Mouse (Mus musculus): Measurements from ENCODE around the gene Tas2r118. TPM values are rescaled to one million over a fixed set of nuclear protein-coding genes. Genes with fewer than 3 reads are reported as not detected.

Tas2r118 gene
- polyA plus RNA-seq (2012; ENCODE audit: insufficient read depth, insufficient read length, missing spikeins), result not detected in 2 replicates

DNA sequence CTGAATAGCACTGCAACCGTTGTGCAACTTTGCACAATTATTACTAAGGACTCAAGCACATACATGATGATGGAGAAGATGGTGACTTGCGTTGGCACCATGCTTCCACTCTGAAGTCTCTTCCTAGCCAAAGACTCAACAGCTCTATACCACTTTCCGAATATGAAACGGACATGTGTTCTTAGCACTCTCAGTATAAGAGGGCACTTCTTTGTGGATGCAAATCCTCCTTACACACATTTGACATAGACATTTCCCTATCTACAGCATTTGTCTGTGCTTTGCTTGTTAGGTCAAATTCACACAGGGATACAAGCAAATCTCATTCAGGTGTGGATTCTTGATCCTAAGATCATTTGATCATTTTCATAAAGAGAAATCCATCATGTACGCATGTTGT is at the start of gene Tas2r118:
Tas2r118 (minus strand) TSS at position 101 of the 400 bp plus-strand sequence.
- Histone ChIP-seq H3K4me1 (ENCODE audit: control insufficient read depth, insufficient read depth, insufficient read length, low read length) (no peaks in the 10 kb centered on the region), H3K4me3 (ENCODE audit: insufficient read depth, low read depth, low read length) (no peak within 1 kb of the TSS), H3K27ac (replicated peaks; ENCODE audit: low read depth, low read length) (no peak within 1 kb of the TSS)

DNA sequence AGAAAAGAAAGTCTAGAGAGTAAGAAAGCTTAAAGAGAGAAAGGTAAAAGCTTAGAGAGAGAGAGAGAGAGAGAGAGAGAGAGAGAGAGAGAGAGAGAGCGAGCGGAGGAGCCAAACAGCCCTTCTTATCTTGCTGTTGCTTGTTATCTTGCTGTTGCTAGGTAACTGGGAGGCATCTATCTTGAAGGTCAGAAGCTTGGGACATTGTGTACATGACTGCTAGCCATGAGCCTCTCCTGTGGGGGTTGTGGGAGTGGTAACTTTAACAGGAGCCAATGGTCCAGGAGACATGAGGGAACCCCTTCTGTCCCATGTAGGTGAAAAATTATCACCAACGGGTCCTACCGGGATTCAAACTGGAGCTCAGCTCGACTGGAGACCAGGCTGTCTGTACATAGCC is 48.5 kb upstream of the Tas2r118 start:
- no peak overlapping the region for H3K27ac ChIP-seq (replicated peaks; ENCODE audit: low read depth, low read length)
- H3K4me1 ChIP-seq (ENCODE audit: control insufficient read depth, insufficient read depth, insufficient read length, low read length), result no peaks in the 10 kb centered on the region
- no peak overlapping the region for H3K4me3 ChIP-seq (ENCODE audit: insufficient read depth, low read depth, low read length)

GRCm38 (mm10) chr6:23993276-23993675 is 23.4 kb upstream of the Tas2r118 start:
- H3K4me3 ChIP-seq (ENCODE audit: insufficient read depth, low read depth, low read length), result no peak overlapping the region
- no peaks in the 10 kb centered on the region for H3K4me1 ChIP-seq (ENCODE audit: control insufficient read depth, insufficient read depth, insufficient read length, low read length)
- no peak overlapping the region for H3K27ac ChIP-seq (replicated peaks; ENCODE audit: low read depth, low read length)

DNA sequence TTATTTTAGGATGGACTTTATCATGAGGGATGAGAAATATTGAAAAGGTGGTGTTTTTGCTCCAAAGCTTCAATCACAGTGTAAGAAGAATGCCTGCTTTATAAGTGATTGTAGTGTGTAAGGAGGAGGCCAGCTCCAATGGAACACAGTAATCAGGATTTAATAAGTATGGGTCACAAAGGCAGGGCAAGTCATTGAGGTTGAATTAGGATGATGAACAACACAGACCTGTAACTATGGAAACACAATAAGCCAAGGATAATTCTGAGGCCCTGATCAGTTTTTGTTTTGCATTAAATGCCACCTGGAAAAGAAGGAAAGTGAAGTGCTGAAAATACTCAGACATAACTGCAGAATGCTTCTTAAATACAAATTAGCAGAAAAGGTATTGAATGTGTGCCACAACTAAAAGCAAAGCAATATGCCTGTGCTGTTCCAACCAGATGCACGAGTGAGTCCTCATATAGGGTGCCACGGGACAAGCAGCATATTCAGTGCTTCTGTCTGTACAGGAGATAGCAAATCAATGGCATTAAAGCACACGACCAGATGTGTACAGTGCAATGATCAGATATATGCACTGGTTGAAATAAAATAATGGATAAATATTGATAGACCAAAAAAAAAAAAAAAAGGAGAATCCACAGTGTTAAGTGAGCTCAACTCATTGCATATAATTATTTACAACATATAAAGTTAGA is 21.0 kb upstream of the Tas2r118 start:
- Histone ChIP-seq H3K4me3 (ENCODE audit: insufficient read depth, low read depth, low read length) (no peak overlapping the region), H3K27ac (replicated peaks; ENCODE audit: low read depth, low read length) (no peak overlapping the region)

DNA sequence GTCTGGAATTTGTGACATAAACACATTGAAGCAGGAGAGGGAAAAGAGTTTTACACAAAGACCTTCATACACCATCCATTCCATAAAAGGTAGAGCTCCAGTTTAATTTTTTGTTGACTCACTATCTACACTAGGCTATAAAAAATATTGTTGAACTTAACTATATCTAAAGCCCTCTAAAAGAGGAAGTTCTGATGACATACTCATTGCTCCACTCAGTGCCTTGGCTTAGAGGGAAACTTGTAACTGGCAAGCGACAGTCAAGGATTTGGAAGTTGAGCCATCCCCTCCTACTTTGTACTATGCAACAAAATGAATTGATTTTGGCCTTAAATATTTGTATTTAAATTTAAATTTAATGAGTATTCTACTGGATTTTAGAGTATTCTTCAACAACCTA is 16.4 kb upstream of the Tas2r118 start:
- Histone ChIP-seq H3K4me3 (ENCODE audit: insufficient read depth, low read depth, low read length) (no peak overlapping the region), H3K27ac (replicated peaks; ENCODE audit: low read depth, low read length) (no peak overlapping the region), H3K4me1 (ENCODE audit: control insufficient read depth, insufficient read depth, insufficient read length, low read length) (no peaks in the 10 kb centered on the region)

More for the DNA sequence above, 21.0 kb upstream of the Tas2r118 start:
- H3K4me1 ChIP-seq (ENCODE audit: control insufficient read depth, insufficient read depth, insufficient read length, low read length), result no peaks in the 10 kb centered on the region

DNA sequence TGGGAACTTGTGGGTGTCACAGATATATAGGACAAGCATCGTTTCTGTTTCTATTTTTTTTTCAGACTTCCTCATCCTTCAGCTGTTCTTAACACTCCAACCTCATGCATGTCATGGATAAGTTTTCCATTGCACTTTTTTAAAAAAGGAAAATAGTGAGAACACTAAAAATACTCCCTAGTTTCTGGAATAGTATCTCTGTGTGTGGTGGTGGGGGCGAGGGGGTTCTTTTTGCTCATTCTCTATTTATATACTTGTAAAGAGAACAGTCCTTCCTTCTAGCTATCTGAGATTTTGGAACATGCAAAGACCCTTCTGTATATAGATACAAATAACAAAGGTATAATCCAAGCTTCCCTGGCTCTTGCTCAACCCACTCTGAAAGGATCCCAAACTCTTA is 2.9 kb downstream of the Tas2r118 start:
- no peak overlapping the region for H3K4me3 ChIP-seq (ENCODE audit: insufficient read depth, low read depth, low read length)
- H3K27ac ChIP-seq (replicated peaks; ENCODE audit: low read depth, low read length), result no peak overlapping the region
- no peaks in the 10 kb centered on the region for H3K4me1 ChIP-seq (ENCODE audit: control insufficient read depth, insufficient read depth, insufficient read length, low read length)

DNA sequence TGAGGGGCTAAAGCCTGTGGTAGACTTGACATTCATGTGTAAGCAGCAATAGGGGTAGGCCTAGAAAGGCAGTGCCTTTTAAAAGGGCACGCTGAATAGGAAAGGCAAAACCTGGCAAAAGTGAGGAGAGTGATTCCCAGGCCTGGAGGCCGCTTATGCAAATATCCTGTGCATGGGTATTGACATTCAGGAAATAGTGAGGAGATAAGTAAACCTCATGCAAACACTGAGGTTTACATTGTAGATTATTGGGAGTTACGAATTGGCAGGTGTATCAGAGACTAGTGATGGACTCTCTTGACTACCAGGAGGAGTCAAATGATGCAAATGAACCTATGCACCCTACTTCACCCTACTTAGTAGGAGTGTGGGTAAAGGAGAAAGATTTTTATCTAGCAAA is 3.9 kb downstream of the Tas2r118 start:
- H3K27ac ChIP-seq (replicated peaks; ENCODE audit: low read depth, low read length), result no peak overlapping the region
- H3K4me3 ChIP-seq (ENCODE audit: insufficient read depth, low read depth, low read length), result no peak overlapping the region
- no peaks in the 10 kb centered on the region for H3K4me1 ChIP-seq (ENCODE audit: control insufficient read depth, insufficient read depth, insufficient read length, low read length)

GRCm38 (mm10) chr6:23963741-23964140 is 6.1 kb downstream of the Tas2r118 start:
- no peak overlapping the region for H3K4me3 ChIP-seq (ENCODE audit: insufficient read depth, low read depth, low read length)
- no peak overlapping the region for H3K27ac ChIP-seq (replicated peaks; ENCODE audit: low read depth, low read length)
- no peaks in the 10 kb centered on the region for H3K4me1 ChIP-seq (ENCODE audit: control insufficient read depth, insufficient read depth, insufficient read length, low read length)

DNA sequence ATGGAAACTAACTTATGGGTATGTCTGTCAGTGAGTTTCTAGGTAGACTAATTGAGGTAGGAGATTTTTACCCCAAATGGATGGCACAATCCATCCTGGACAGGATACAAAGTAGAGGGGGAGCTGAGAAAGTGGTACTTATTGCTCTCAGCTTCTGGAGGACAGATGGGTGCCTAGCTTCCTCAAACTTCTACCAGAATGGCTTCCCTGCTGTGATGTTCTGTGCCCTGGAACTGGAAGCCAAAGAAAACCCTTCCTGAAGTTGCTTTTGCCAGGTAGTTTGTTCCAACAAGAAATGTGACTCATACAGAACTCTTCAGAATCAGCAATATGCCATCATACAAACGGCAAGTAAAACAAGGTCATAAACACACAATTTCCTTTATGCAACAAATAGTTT is 29.1 kb downstream of the Tas2r118 start:
- H3K4me3 ChIP-seq (ENCODE audit: insufficient read depth, low read depth, low read length), result no peak overlapping the region
- H3K27ac ChIP-seq (replicated peaks; ENCODE audit: low read depth, low read length), result no peak overlapping the region
- H3K4me1 ChIP-seq (ENCODE audit: control insufficient read depth, insufficient read depth, insufficient read length, low read length), result no peaks in the 10 kb centered on the region

DNA sequence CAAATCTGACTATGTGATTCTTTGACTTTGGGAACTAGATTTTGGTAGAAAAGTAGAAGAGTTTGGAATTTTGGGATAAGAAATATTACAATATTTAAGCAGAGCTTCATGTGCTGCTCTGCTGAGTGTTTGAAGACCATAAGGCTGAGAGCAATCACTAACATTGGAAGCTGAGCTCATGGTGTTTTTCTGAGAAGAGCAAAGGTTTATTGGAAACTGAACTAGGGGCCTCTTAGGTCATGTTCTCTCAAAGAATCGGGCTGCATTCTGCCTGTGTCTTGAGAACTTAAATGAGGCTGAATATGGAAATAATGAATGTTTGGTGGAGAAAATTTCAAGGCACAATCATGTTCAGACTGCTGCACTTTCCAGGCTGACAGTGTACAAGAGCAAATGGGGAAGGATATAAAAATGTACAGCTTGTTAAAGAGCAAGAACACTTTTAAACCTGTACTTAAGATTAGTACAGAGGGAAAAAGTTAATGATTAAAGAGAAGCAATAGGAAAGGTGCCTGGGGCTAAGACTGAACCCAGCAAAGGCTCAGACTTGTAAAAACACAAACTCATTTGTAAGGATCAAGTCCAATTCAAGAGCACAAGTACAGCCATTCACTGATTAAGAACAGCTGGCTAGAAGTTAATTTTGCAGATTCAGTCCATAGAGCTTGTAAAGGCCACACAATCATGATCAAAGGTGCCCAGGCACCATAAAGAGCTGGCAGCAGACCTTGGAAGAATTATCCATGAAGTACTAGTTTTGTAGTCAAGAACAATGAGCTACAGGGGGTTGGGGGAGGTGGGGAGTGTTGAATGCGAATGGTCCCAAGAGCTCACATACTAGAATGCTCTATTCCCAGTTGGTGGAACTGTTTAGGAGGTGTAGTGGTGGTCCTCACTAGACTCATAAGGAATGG is 31.0 kb downstream of the Tas2r118 start:
- H3K27ac ChIP-seq (replicated peaks; ENCODE audit: low read depth, low read length), result no peak overlapping the region

GRCm38 (mm10) chr6:23936414-23936813 is 33.4 kb downstream of the Tas2r118 start:
- no peak overlapping the region for H3K4me3 ChIP-seq (ENCODE audit: insufficient read depth, low read depth, low read length)
- H3K27ac ChIP-seq (replicated peaks; ENCODE audit: low read depth, low read length), result no peak overlapping the region
- no peaks in the 10 kb centered on the region for H3K4me1 ChIP-seq (ENCODE audit: control insufficient read depth, insufficient read depth, insufficient read length, low read length)

More for the DNA sequence above, 31.0 kb downstream of the Tas2r118 start:
- Histone ChIP-seq H3K4me1 (ENCODE audit: control insufficient read depth, insufficient read depth, insufficient read length, low read length) (no peaks in the 10 kb centered on the region), H3K4me3 (ENCODE audit: insufficient read depth, low read depth, low read length) (no peak overlapping the region)

GRCm38 (mm10) chr6:23923806-23924205 is 46.1 kb downstream of the Tas2r118 start:
- H3K27ac ChIP-seq (replicated peaks; ENCODE audit: low read depth, low read length), result no peak overlapping the region
- H3K4me3 ChIP-seq (ENCODE audit: insufficient read depth, low read depth, low read length), result no peak overlapping the region
- no peaks in the 10 kb centered on the region for H3K4me1 ChIP-seq (ENCODE audit: control insufficient read depth, insufficient read depth, insufficient read length, low read length)

Other genes with a start within 250 kb of the Tas2r118 start
- 1.1 and 1.3 TPM in 2 replicates for gene Cadps2, start 130.6 kb downstream of the Tas2r118 start, polyA plus RNA-seq (2012; ENCODE audit: insufficient read depth, insufficient read length, missing spikeins)
- gene Slc13a1, start 198.0 kb upstream of the Tas2r118 start, polyA plus RNA-seq (2012; ENCODE audit: insufficient read depth, insufficient read length, missing spikeins), result not detected in 2 replicates

Measured in brown adipose tissue, adult 24 weeks (tissue).